26 mouse cellular contexts compared by ENCODE assay signal in genomic region chr7:99234916-99235315, GRCm38 (mm10). TPM values are rescaled to one million over a fixed set of nuclear protein-coding genes. Genes with fewer than 3 reads are reported as not detected.
DNase-seq lines count a peak whose midpoint lies in the region; ATAC-seq lines count a peak whose summit lies in the region.
"Had no signal": no experiment of that assay in that cellular context is flagged by ENCODE, and none has a peak within 500 bp of the region (broad histone marks: within the 10 kb centered on the region; RNA-seq: fewer than 3 reads in every experiment).

No protein-coding gene starts in this region.

- 37% methylated on average over 2 of the region's 2 CpGs for WGBS in forebrain, embryonic 10.5 days
- WGBS in forebrain, embryonic 11.5 days: 45% methylated on average over 2 of the region's 2 CpGs
- 47% methylated on average over 2 of the region's 2 CpGs for WGBS in kidney, embryonic 16.5 days
- WGBS in embryonic facial prominence, embryonic 10.5 days: 35% methylated on average over 2 of the region's 2 CpGs
- 34% methylated on average over 2 of the region's 2 CpGs for WGBS in limb, embryonic 13.5 days
- WGBS in midbrain, embryonic 13.5 days: 50% methylated on average over 2 of the region's 2 CpGs

- H3K4me2 ChIP-seq in forebrain, embryonic 11.5 days (ENCODE audit: low read depth, low read length, severe bottlenecking): no peak overlapping the region
- no peak overlapping the region for H3K4me2 ChIP-seq in kidney, embryonic 16.5 days (replicated peaks; ENCODE audit: low read depth, low read length)
- no peak overlapping the region for H3K4me2 ChIP-seq in limb, embryonic 13.5 days (replicated peaks)
- H3K4me2 ChIP-seq in midbrain, embryonic 13.5 days (replicated peaks): no peak overlapping the region
- H3K4me2 ChIP-seq: forebrain, embryonic 12.5 days; heart, embryonic 11.5 days; hindbrain, embryonic 13.5 days; intestine, embryonic 15.5 days had no signal

- H3K9ac ChIP-seq in forebrain, embryonic 11.5 days (ENCODE audit: low read length): no peak overlapping the region
- no peak overlapping the region for H3K9ac ChIP-seq in kidney, embryonic 16.5 days (replicated peaks; ENCODE audit: low read length)
- H3K9ac ChIP-seq in limb, embryonic 13.5 days: no peak overlapping the region
- no peak overlapping the region for H3K9ac ChIP-seq in midbrain, embryonic 13.5 days (replicated peaks)
- H3K9ac ChIP-seq: forebrain, embryonic 12.5 days; hindbrain, embryonic 13.5 days; intestine, embryonic 15.5 days had no signal

- peaks cover 13% of the 10 kb centered on the region for H3K36me3 ChIP-seq in forebrain, embryonic 10.5 days (replicated peaks)
- H3K36me3 ChIP-seq in forebrain, embryonic 11.5 days (ENCODE audit: control insufficient read depth, insufficient read depth, low read length): no peaks in the 10 kb centered on the region
- no peaks in the 10 kb centered on the region for H3K36me3 ChIP-seq in kidney, embryonic 16.5 days (ENCODE audit: insufficient read depth, low read length)
- H3K36me3 ChIP-seq in embryonic facial prominence, embryonic 10.5 days (replicated peaks): peaks cover 24% of the 10 kb centered on the region
- H3K36me3 ChIP-seq in limb, embryonic 13.5 days: no peaks in the 10 kb centered on the region
- H3K36me3 ChIP-seq in midbrain, embryonic 13.5 days: no peaks in the 10 kb centered on the region
- H3K36me3 ChIP-seq: forebrain, embryonic 12.5 days; hindbrain, embryonic 10.5 days; hindbrain, embryonic 13.5 days; intestine, embryonic 15.5 days had no signal

- no peak overlapping the region for H3K4me3 ChIP-seq in forebrain, embryonic 10.5 days
- H3K4me3 ChIP-seq in forebrain, embryonic 11.5 days (ENCODE audit: low read depth, low read length): no peak overlapping the region
- no peak overlapping the region for H3K4me3 ChIP-seq in kidney, embryonic 16.5 days (ENCODE audit: low read length)
- no peak overlapping the region for H3K4me3 ChIP-seq in embryonic facial prominence, embryonic 10.5 days
- H3K4me3 ChIP-seq in limb, embryonic 13.5 days: no peak overlapping the region
- no peak overlapping the region for H3K4me3 ChIP-seq in midbrain, embryonic 13.5 days (replicated peaks)
- H3K4me3 ChIP-seq: forebrain, embryonic 12.5 days; heart, adult 2 months; hindbrain, embryonic 10.5 days; hindbrain, embryonic 13.5 days; intestine, embryonic 15.5 days had no signal

- DNase-seq in forebrain, embryonic 10.5 days (ENCODE audit: extremely low spot score, low spot score): no peak
- no peak for DNase-seq in forebrain, embryonic 11.5 days (ENCODE audit: low spot score)
- peak; percentile 60 to 66 for DNase-seq in kidney, postnatal 25 days
- DNase-seq in embryonic facial prominence, embryonic 10.5 days (ENCODE audit: low spot score): no peak
- DNase-seq: adrenal gland, adult 8-10 months; adrenal gland, postnatal 36 days; cerebellum, adult 11 months; cerebellum, adult 2 months; cerebellum, adult 9-11 months; cerebellum, postnatal 25 days; gastrocnemius, postnatal 10 days; gastrocnemius, postnatal 36 days; heart, adult 2 months; heart, postnatal 36 days had no signal

- no peaks in the 10 kb centered on the region for H3K9me3 ChIP-seq in forebrain, embryonic 10.5 days
- H3K9me3 ChIP-seq in forebrain, embryonic 11.5 days (ENCODE audit: control insufficient read depth, low read length): no peaks in the 10 kb centered on the region
- H3K9me3 ChIP-seq in kidney, embryonic 16.5 days (ENCODE audit: low read length): no peaks in the 10 kb centered on the region
- no peaks in the 10 kb centered on the region for H3K9me3 ChIP-seq in embryonic facial prominence, embryonic 10.5 days
- H3K9me3 ChIP-seq in limb, embryonic 13.5 days: no peaks in the 10 kb centered on the region
- no peaks in the 10 kb centered on the region for H3K9me3 ChIP-seq in midbrain, embryonic 13.5 days
- H3K9me3 ChIP-seq: forebrain, embryonic 12.5 days; hindbrain, embryonic 10.5 days; hindbrain, embryonic 13.5 days; intestine, embryonic 15.5 days had no signal

- H3K4me1 ChIP-seq in forebrain, embryonic 10.5 days: peaks cover 55% of the 10 kb centered on the region
- H3K4me1 ChIP-seq in forebrain, embryonic 11.5 days (replicated peaks; ENCODE audit: control insufficient read depth, insufficient read depth, low read length): peaks cover 4% of the 10 kb centered on the region; the same call in 1 of the 2 replicates
- H3K4me1 ChIP-seq in kidney, embryonic 16.5 days (ENCODE audit: insufficient read depth, low read length): peaks cover 14% of the 10 kb centered on the region
- H3K4me1 ChIP-seq in embryonic facial prominence, embryonic 10.5 days: peaks cover 61% of the 10 kb centered on the region
- H3K4me1 ChIP-seq in limb, embryonic 13.5 days: peaks cover 39% of the 10 kb centered on the region
- H3K4me1 ChIP-seq in midbrain, embryonic 13.5 days (replicated peaks): peaks cover 16% of the 10 kb centered on the region

- peaks cover 22% of the 10 kb centered on the region for H3K27me3 ChIP-seq in forebrain, embryonic 10.5 days (ENCODE audit: poor library complexity, severe bottlenecking)
- no peaks in the 10 kb centered on the region for H3K27me3 ChIP-seq in forebrain, embryonic 11.5 days (ENCODE audit: control insufficient read depth, insufficient read depth, low read length)
- H3K27me3 ChIP-seq in kidney, embryonic 16.5 days (ENCODE audit: insufficient read depth, low read length): no peaks in the 10 kb centered on the region
- H3K27me3 ChIP-seq in embryonic facial prominence, embryonic 10.5 days (replicated peaks; ENCODE audit: low read depth, poor library complexity, severe bottlenecking): peaks cover 10% of the 10 kb centered on the region
- peaks cover 21% of the 10 kb centered on the region for H3K27me3 ChIP-seq in limb, embryonic 13.5 days
- H3K27me3 ChIP-seq in midbrain, embryonic 13.5 days: peaks cover 22% of the 10 kb centered on the region
- H3K27me3 ChIP-seq: intestine, embryonic 15.5 days had no signal

- peak overlapping the region; percentile 60; the same call in 1 of the 2 replicates for H3K27ac ChIP-seq in forebrain, embryonic 10.5 days
- no peak overlapping the region for H3K27ac ChIP-seq in forebrain, embryonic 11.5 days (ENCODE audit: low read depth, low read length)
- no peak overlapping the region for H3K27ac ChIP-seq in kidney, embryonic 16.5 days (ENCODE audit: low read length)
- H3K27ac ChIP-seq in embryonic facial prominence, embryonic 10.5 days (replicated peaks): peak overlapping the region; percentile 87
- peak overlapping the region; percentile 39; the same call in 1 of the 2 replicates for H3K27ac ChIP-seq in limb, embryonic 13.5 days
- no peak overlapping the region for H3K27ac ChIP-seq in midbrain, embryonic 13.5 days
- H3K27ac ChIP-seq: forebrain, embryonic 12.5 days; heart, adult 2 months; hindbrain, embryonic 13.5 days; intestine, embryonic 15.5 days had no signal

- ATAC-seq in forebrain, embryonic 11.5 days (replicated peaks; ENCODE audit: low FRiP score): no peak
- ATAC-seq in kidney, embryonic 16.5 days (ENCODE audit: low FRiP score, low TSS enrichment): no peak
- no peak for ATAC-seq in limb, embryonic 13.5 days (ENCODE audit: low FRiP score, low read depth)
- ATAC-seq in activated CD4-positive, CD25-positive, alpha-beta regulatory T cell, adult 4 months: no peak
- ATAC-seq in midbrain, embryonic 13.5 days: no peak
- ATAC-seq: forebrain, embryonic 16.5 days; hindbrain, embryonic 16.5 days; intestine, embryonic 15.5 days; Patski had no signal

RNA-seq across cellular contexts. Expression of gene Mogat2, which starts 3.5 kb away (rescaled TPM):
- 35.2 and 37.7 TPM in 2 replicates for polyA plus RNA-seq in forebrain, embryonic 10.5 days (2016; fragmentation: Nextera tagmentation; extraction: Ambion mirVana)
- polyA plus RNA-seq in forebrain, embryonic 11.5 days (2014; fragmentation: Nextera tagmentation; extraction: Ambion mirVana): 9.3 and 13.0 TPM in 2 replicates
- 12.2 and 14.9 TPM in 2 replicates for polyA plus RNA-seq in kidney, embryonic 16.5 days (2015; fragmentation: Nextera tagmentation; extraction: Ambion mirVana)
- 38.5 and 46.1 TPM in 2 replicates for polyA plus RNA-seq in embryonic facial prominence, embryonic 10.5 days (2016; fragmentation: Nextera tagmentation; extraction: Ambion mirVana)
- polyA plus RNA-seq in limb, embryonic 13.5 days (2015; fragmentation: Nextera tagmentation; extraction: Ambion mirVana): 5.8 and 7.1 TPM in 2 replicates
- polyA plus RNA-seq in activated CD4-positive, CD25-positive, alpha-beta regulatory T cell, adult 4 months (2017; shearing (Covaris generic)): not detected
- polyA plus RNA-seq in midbrain, embryonic 13.5 days (2015; fragmentation: Nextera tagmentation; extraction: Ambion mirVana): 2.2 and 3.0 TPM in 2 replicates
- polyA plus RNA-seq: cerebellum, adult 2 months; Patski had no signal

RNA-seq across cellular contexts. Expression of gene Map6, which starts 32.3 kb away (rescaled TPM):
- 14.8 and 18.0 TPM in 2 replicates for polyA plus RNA-seq in forebrain, embryonic 10.5 days (2016; fragmentation: Nextera tagmentation; extraction: Ambion mirVana)
- 36.2 and 36.7 TPM in 2 replicates for polyA plus RNA-seq in forebrain, embryonic 11.5 days (2014; fragmentation: Nextera tagmentation; extraction: Ambion mirVana)
- polyA plus RNA-seq in kidney, embryonic 16.5 days (2015; fragmentation: Nextera tagmentation; extraction: Ambion mirVana): 1.7 and 2.1 TPM in 2 replicates
- polyA plus RNA-seq in embryonic facial prominence, embryonic 10.5 days (2016; fragmentation: Nextera tagmentation; extraction: Ambion mirVana): 10.2 and 13.4 TPM in 2 replicates
- 4.4 TPM in 2 replicates for polyA plus RNA-seq in limb, embryonic 13.5 days (2015; fragmentation: Nextera tagmentation; extraction: Ambion mirVana)
- 1 to 10 TPM; 2.8 to 4.1 TPM for polyA plus RNA-seq in activated CD4-positive, CD25-positive, alpha-beta regulatory T cell, adult 4 months (2017; shearing (Covaris generic))
- polyA plus RNA-seq in midbrain, embryonic 13.5 days (2015; fragmentation: Nextera tagmentation; extraction: Ambion mirVana): 102 and 106 TPM in 2 replicates

RNA-seq across cellular contexts. Expression of gene Dgat2, which starts 52.4 kb away (rescaled TPM):
- polyA plus RNA-seq in forebrain, embryonic 10.5 days (2016; fragmentation: Nextera tagmentation; extraction: Ambion mirVana): 12.3 and 14.8 TPM in 2 replicates
- 9.2 and 9.5 TPM in 2 replicates for polyA plus RNA-seq in forebrain, embryonic 11.5 days (2014; fragmentation: Nextera tagmentation; extraction: Ambion mirVana)
- polyA plus RNA-seq in kidney, embryonic 16.5 days (2015; fragmentation: Nextera tagmentation; extraction: Ambion mirVana): 41.6 and 43.4 TPM in 2 replicates
- polyA plus RNA-seq in embryonic facial prominence, embryonic 10.5 days (2016; fragmentation: Nextera tagmentation; extraction: Ambion mirVana): 16.4 and 16.6 TPM in 2 replicates
- polyA plus RNA-seq in limb, embryonic 13.5 days (2015; fragmentation: Nextera tagmentation; extraction: Ambion mirVana): 15.0 and 15.8 TPM in 2 replicates
- polyA plus RNA-seq in activated CD4-positive, CD25-positive, alpha-beta regulatory T cell, adult 4 months (2017; shearing (Covaris generic)): 1 to 10 TPM; 1.0 to 1.3 TPM
- 11.1 and 12.8 TPM in 2 replicates for polyA plus RNA-seq in midbrain, embryonic 13.5 days (2015; fragmentation: Nextera tagmentation; extraction: Ambion mirVana)

Comparison
In these comparisons a context has a peak if more than half of its experiments do, and no peak if none do; other contexts are left out.
1. H3K27ac ChIP-seq: peak in forebrain, embryonic 10.5 days (single experiment), embryonic facial prominence, embryonic 10.5 days (single experiment) and limb, embryonic 13.5 days (single experiment); none in forebrain, embryonic 11.5 days (single experiment), kidney, embryonic 16.5 days (single experiment) and midbrain, embryonic 13.5 days (single experiment).
2. DNase-seq: peak in kidney, postnatal 25 days (2 of 2); none in forebrain, embryonic 10.5 days (single experiment), forebrain, embryonic 11.5 days (single experiment) and embryonic facial prominence, embryonic 10.5 days (single experiment).